Mouse (Mus musculus): ENCODE results near the gene Cox16. TPM values are rescaled to one million over a fixed set of nuclear protein-coding genes. Genes with fewer than 3 reads are reported as not detected.

Cox16 gene
- polyA plus RNA-seq, 1 experiment from 2014 or later = 192 TPM

DNA sequence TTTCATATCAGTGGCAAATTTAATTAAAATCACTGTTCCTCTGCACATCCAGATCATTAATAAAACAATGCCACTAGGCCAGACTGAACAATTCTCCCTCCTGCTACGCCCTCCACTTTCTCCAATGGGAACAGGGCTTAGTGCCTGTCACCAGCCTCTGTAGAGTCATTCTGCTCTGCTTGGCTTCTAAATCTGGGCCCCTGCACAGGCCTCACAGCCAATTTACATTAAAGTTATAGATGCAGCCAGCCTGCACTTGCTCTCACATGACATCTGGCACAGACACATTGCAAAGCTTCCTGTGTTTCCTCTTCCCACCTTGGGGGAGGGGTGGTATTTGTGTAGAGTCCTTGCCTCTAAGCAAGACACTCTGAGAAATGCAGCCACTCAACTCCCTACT lies 163.9 kb downstream of the Cox16 start:
- Histone ChIP-seq H3K4me1 (replicated peaks; ENCODE audit: control insufficient read depth, insufficient read depth) (no peaks in the 10 kb centered on the region), H3K36me3 (ENCODE audit: control insufficient read depth, insufficient read depth, low read length) (no peaks in the 10 kb centered on the region), H3K4me3 (ENCODE audit: low read depth, low read length) (no peak overlapping the region), H3K9me3 (ENCODE audit: control insufficient read depth, low read length) (no peaks in the 10 kb centered on the region), H3K27me3 (ENCODE audit: control insufficient read depth, insufficient read depth, low read length) (no peaks in the 10 kb centered on the region), H3K9ac (ENCODE audit: low read length) (no peak overlapping the region), H3K4me2 (replicated peaks; ENCODE audit: low read depth) (no peak overlapping the region), H3K27ac (replicated peaks) (no peak overlapping the region)
- no peak for ATAC-seq (ENCODE audit: low FRiP score, low TSS enrichment)
- TF ChIP-seq CTCF (IDR thresholded peaks at IDR 0.05; ENCODE audit: low read depth) (no peak), EP300 (optimal IDR thresholded peaks at IDR 0.05) (no peak)
- whole genome bisulfite sequencing = 57% methylated on average over 1 of the region's 1 CpGs
- no peak for DNase-seq (ENCODE audit: low spot score)

DNA sequence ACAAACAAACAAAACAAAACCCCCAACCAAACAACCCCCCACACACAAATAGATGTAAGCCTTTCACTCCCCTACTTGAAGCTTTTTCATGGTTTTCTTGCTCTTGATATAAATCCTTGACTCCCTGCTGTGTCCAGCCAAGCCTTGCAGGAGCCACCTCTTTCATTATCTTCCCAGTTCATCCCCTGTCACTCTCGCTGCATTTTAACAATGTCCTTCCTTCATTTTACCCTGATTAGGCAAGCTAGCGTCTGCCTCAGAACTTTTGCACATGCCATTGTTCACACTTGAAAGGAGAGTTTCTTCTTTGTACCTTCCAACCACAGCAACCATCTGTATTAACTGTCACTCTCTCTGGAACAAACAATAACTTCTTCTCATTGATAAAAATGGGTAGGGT lies 167.1 kb downstream of the Cox16 start:
- WGBS = 34% methylated on average over 2 of the region's 2 CpGs
- Histone ChIP-seq H3K4me2 (replicated peaks; ENCODE audit: low read depth) (no peak overlapping the region), H3K27ac (replicated peaks) (no peak overlapping the region), H3K9me3 (ENCODE audit: control insufficient read depth, low read length) (no peaks in the 10 kb centered on the region), H3K4me1 (replicated peaks; ENCODE audit: control insufficient read depth, insufficient read depth) (no peaks in the 10 kb centered on the region), H3K4me3 (ENCODE audit: low read depth, low read length) (no peak overlapping the region), H3K9ac (ENCODE audit: low read length) (no peak overlapping the region), H3K27me3 (ENCODE audit: control insufficient read depth, insufficient read depth, low read length) (no peaks in the 10 kb centered on the region), H3K36me3 (ENCODE audit: control insufficient read depth, insufficient read depth, low read length) (no peaks in the 10 kb centered on the region)
- ATAC-seq (ENCODE audit: low FRiP score, low TSS enrichment) (no peak), DNase-seq (ENCODE audit: low spot score) (no peak)
- TF ChIP-seq EP300 (optimal IDR thresholded peaks at IDR 0.05) (no peak), CTCF (IDR thresholded peaks at IDR 0.05; ENCODE audit: low read depth) (no peak)

DNA sequence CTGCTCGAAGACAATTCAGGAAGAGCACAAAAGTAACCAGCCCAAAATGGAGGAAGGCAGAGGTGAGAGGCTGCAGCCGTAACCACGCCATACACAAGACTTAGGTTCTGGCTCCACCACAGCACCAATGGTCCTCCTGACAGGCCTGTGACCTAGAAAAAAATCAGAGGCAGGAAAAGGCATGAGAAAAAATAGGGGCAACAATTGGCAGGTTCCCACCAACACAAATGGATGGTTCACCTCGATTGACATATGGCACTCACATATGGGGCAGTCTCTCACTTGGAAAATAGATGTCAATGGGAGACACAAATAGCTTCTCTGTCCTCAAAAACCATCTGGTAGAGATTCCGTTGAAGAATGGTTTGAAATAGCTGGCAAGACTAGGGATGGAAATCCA lies 169.0 kb downstream of the Cox16 start:
- 92% methylated on average over 5 of the region's 5 CpGs for WGBS
- Histone ChIP-seq H3K9me3 (ENCODE audit: control insufficient read depth, low read length) (no peaks in the 10 kb centered on the region), H3K4me3 (ENCODE audit: low read depth, low read length) (no peak overlapping the region), H3K4me1 (replicated peaks; ENCODE audit: control insufficient read depth, insufficient read depth) (no peaks in the 10 kb centered on the region), H3K9ac (ENCODE audit: low read length) (no peak overlapping the region), H3K4me2 (replicated peaks; ENCODE audit: low read depth) (no peak overlapping the region), H3K27ac (replicated peaks) (no peak overlapping the region), H3K27me3 (ENCODE audit: control insufficient read depth, insufficient read depth, low read length) (no peaks in the 10 kb centered on the region), H3K36me3 (ENCODE audit: control insufficient read depth, insufficient read depth, low read length) (no peaks in the 10 kb centered on the region)
- ATAC-seq (ENCODE audit: low FRiP score, low TSS enrichment) (no peak), DNase-seq (ENCODE audit: low spot score) (no peak)
- no peak for TF ChIP-seq EP300 (optimal IDR thresholded peaks at IDR 0.05)
- no peak for TF ChIP-seq CTCF (IDR thresholded peaks at IDR 0.05; ENCODE audit: low read depth)

Other genes with a start within 250 kb of the Cox16 start
- gene Slc8a3, start 151.9 kb downstream of the Cox16 start, polyA plus RNA-seq (2015; fragmentation: Nextera tagmentation; extraction: Ambion mirVana) = 0.12 and 0.15 TPM in 2 replicates
- gene Gm4787, start 105.7 kb downstream of the Cox16 start, polyA plus RNA-seq (2015; fragmentation: Nextera tagmentation; extraction: Ambion mirVana) = 0.05 and 0.08 TPM in 2 replicates
- 0.15 and 0.17 TPM in 2 replicates for gene Adam4, start 63.2 kb downstream of the Cox16 start, polyA plus RNA-seq (2015; fragmentation: Nextera tagmentation; extraction: Ambion mirVana)
- gene Gm20498, start 47.8 kb upstream of the Cox16 start, polyA plus RNA-seq (2015; fragmentation: Nextera tagmentation; extraction: Ambion mirVana) = 16.6 and 18.9 TPM in 2 replicates
- gene Synj2bp, start 47.8 kb upstream of the Cox16 start, polyA plus RNA-seq (2015; fragmentation: Nextera tagmentation; extraction: Ambion mirVana) = 20.0 and 20.7 TPM in 2 replicates
- gene Adam21, start 83.3 kb upstream of the Cox16 start, polyA plus RNA-seq (2015; fragmentation: Nextera tagmentation; extraction: Ambion mirVana) = 0.06 and 0.07 TPM in 2 replicates
- 37.4 and 37.6 TPM in 2 replicates for gene Med6, start 109.9 kb upstream of the Cox16 start, polyA plus RNA-seq (2015; fragmentation: Nextera tagmentation; extraction: Ambion mirVana)
- 4.4 and 5.5 TPM in 2 replicates for gene Ttc9, start 146.1 kb upstream of the Cox16 start, polyA plus RNA-seq (2015; fragmentation: Nextera tagmentation; extraction: Ambion mirVana)

All from stomach, postnatal 0 days (tissue).